Mouse (Mus musculus) spleen, postnatal 4 days (tissue): ENCODE measurements around the gene Slmap.
"Not testable (repeated sequence)": the region's sequence is repeated elsewhere in the genome, so short reads cannot be mapped to it uniquely, and the experiment has no call there.

ENCODE experiments used
- DNase-seq, 2 experiments: peaks; one replicate each; pipeline ENCODE4 v3.0.0; 2022; ENCODE audit warnings: low spot score in 2 of 2

Gene Slmap

GRCm38 (mm10) chr14:26533267-26533666 is 1.5 kb downstream of the Slmap start:
- DNase-seq: peak; percentile 32 to 74

GRCm38 (mm10) chr14:26532752-26533151 is 2.0 kb downstream of the Slmap start:
- DNase-seq: no peak

- no peak for DNase-seq
Measured at GRCm38 (mm10) chr14:26531410-26532313, 3.1 kb downstream of the Slmap start.

- DNase-seq: no peak
Measured at GRCm38 (mm10) chr14:26530350-26530749, 4.4 kb downstream of the Slmap start.

GRCm38 (mm10) chr14:26528296-26528695 is 6.4 kb downstream of the Slmap start:
- DNase-seq: no peak

- DNase-seq: no peak
Measured at GRCm38 (mm10) chr14:26525955-26526354, 8.8 kb downstream of the Slmap start.

- no peak for DNase-seq
Measured at GRCm38 (mm10) chr14:26523082-26523481, 11.6 kb downstream of the Slmap start.

GRCm38 (mm10) chr14:26519831-26520230 is 14.9 kb downstream of the Slmap start:
- no peak for DNase-seq

- DNase-seq: no peak
Measured at GRCm38 (mm10) chr14:26517843-26518242, 16.9 kb downstream of the Slmap start.

- DNase-seq: not testable (repeated sequence)
Measured at GRCm38 (mm10) chr14:26516232-26516631, 18.5 kb downstream of the Slmap start.

GRCm38 (mm10) chr14:26515802-26516201 is 18.9 kb downstream of the Slmap start:
- DNase-seq: no peak

GRCm38 (mm10) chr14:26510545-26510944 is 24.2 kb downstream of the Slmap start:
- no peak for DNase-seq

GRCm38 (mm10) chr14:26508150-26508549 is 26.6 kb downstream of the Slmap start:
- no peak for DNase-seq

- no peak for DNase-seq
Measured at GRCm38 (mm10) chr14:26507361-26507760, 27.4 kb downstream of the Slmap start.

GRCm38 (mm10) chr14:26504541-26504940 is 30.2 kb downstream of the Slmap start:
- DNase-seq: no peak

- DNase-seq: no peak
Measured at GRCm38 (mm10) chr14:26500136-26500933, 34.4 kb downstream of the Slmap start.

GRCm38 (mm10) chr14:26495021-26495420 is 39.7 kb downstream of the Slmap start:
- no peak for DNase-seq

- DNase-seq: peak; percentile 70 to 77
Measured at GRCm38 (mm10) chr14:26491150-26491549, 43.6 kb downstream of the Slmap start.

GRCm38 (mm10) chr14:26488329-26489020 is 46.3 kb downstream of the Slmap start:
- no peak for DNase-seq

GRCm38 (mm10) chr14:26486416-26487198 is 48.1 kb downstream of the Slmap start:
- no peak for DNase-seq

- no peak for DNase-seq
Measured at GRCm38 (mm10) chr14:26481457-26481856, 53.3 kb downstream of the Slmap start.
